In the genomic region with DNA sequence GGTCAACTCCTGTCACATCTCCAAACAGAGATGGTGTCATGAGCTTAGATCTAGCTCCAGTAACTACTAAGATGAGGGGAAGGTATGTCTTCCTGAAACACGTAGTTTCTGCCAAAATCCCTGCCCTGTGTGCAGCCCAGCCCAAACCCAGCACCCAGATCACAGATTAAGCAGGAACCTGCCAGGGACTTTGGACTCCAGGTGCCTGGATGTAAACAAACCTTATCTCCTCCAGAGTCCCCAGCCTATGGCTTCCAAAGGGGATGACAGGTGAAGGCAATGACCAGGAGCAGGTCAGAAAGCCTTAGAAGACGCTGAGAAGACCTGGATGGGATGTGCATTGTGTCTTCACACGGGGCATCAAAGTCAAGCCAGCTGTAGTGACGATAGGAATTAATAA, we compare ENCODE assay signal across 16 mouse cellular contexts. TPM values are rescaled to one million over a fixed set of nuclear protein-coding genes. Genes with fewer than 3 reads are reported as not detected.
"Had no signal": no experiment of that assay in that cellular context is flagged by ENCODE, and none has a peak within 500 bp of the region (broad histone marks: within the 10 kb centered on the region; RNA-seq: fewer than 3 reads in every experiment).

No protein-coding gene starts in this region.

RNA-seq across cellular contexts. Expression of a gene that starts 19.4 kb away (rescaled TPM):
- polyA plus RNA-seq: forebrain, postnatal 0 days; gonadal fat pad, adult 2 months; heart, adult 2 months; heart, embryonic 12.5 days; heart, embryonic 14.5 days; hindbrain, embryonic 10.5 days; hindbrain, embryonic 12.5 days; hindbrain, embryonic 14.5 days; hindbrain, embryonic 16.5 days; inflammation-experienced regulatory T-cells, adult 6 months; kidney, embryonic 14.5 days; kidney, embryonic 16.5 days; limb, embryonic 10.5 days; limb, embryonic 12.5 days; limb, embryonic 14.5 days; liver, embryonic 12.5 days had no signal

RNA-seq across cellular contexts. Expression of a gene that starts 20.6 kb away (rescaled TPM):
- polyA plus RNA-seq: forebrain, postnatal 0 days; gonadal fat pad, adult 2 months; heart, adult 2 months; heart, embryonic 12.5 days; heart, embryonic 14.5 days; hindbrain, embryonic 10.5 days; hindbrain, embryonic 12.5 days; hindbrain, embryonic 14.5 days; hindbrain, embryonic 16.5 days; inflammation-experienced regulatory T-cells, adult 6 months; kidney, embryonic 14.5 days; kidney, embryonic 16.5 days; limb, embryonic 10.5 days; limb, embryonic 12.5 days; limb, embryonic 14.5 days; liver, embryonic 12.5 days had no signal
